Comparison of ENCODE assay signal across 8 mouse cellular contexts in genomic region chr5:62706900-62707299, GRCm38 (mm10). TPM values are rescaled to one million over a fixed set of nuclear protein-coding genes. Genes with fewer than 3 reads are reported as not detected.
A peak's percentile ranks its signal among the peaks of the same experiment; 100 is the strongest.
DNase-seq lines count a peak whose midpoint lies in the region; ATAC-seq and TF ChIP-seq lines count a peak whose summit lies in the region.

No protein-coding gene starts in this region.

- 57% methylated on average over 7 of the region's 7 CpGs for WGBS in intestine, postnatal 0 days
- 59% methylated on average over 7 of the region's 7 CpGs for WGBS in intestine, embryonic 16.5 days
- 22% methylated on average over 7 of the region's 7 CpGs for WGBS in forebrain, embryonic 15.5 days
- 10% methylated on average over 7 of the region's 7 CpGs for WGBS in midbrain, embryonic 14.5 days

- no peak overlapping the region for H3K4me3 ChIP-seq in intestine, postnatal 0 days (ENCODE audit: low read depth, low read length)
- H3K4me3 ChIP-seq in intestine, embryonic 16.5 days (ENCODE audit: low read length): no peak overlapping the region
- H3K4me3 ChIP-seq in forebrain, embryonic 15.5 days: no peak overlapping the region
- H3K4me3 ChIP-seq in midbrain, embryonic 14.5 days (replicated peaks; ENCODE audit: low read depth, low read length): no peak overlapping the region

- peak; percentile 60 for DNase-seq in brain, embryonic 18.5 days (ENCODE audit: low read depth, low spot score)
- peak; percentile 68 for DNase-seq in layer of hippocampus, adult 9-10 months (ENCODE audit: low spot score)
- DNase-seq in midbrain, embryonic 14.5 days: peak; percentile 87
- no peak for DNase-seq in thymus, postnatal 4 days
- no peak for DNase-seq in heart, adult 18-20 months

- ATAC-seq in intestine, postnatal 0 days: no peak
- ATAC-seq in intestine, embryonic 16.5 days: no peak
- peak; percentile 95 for ATAC-seq in forebrain, embryonic 15.5 days (replicated peaks)
- peak; percentile 91 for ATAC-seq in midbrain, embryonic 14.5 days (ENCODE audit: low FRiP score, low TSS enrichment)

- H3K4me1 ChIP-seq in intestine, postnatal 0 days (replicated peaks; ENCODE audit: control insufficient read depth, insufficient read depth, low read length): no peaks in the 10 kb centered on the region
- no peaks in the 10 kb centered on the region for H3K4me1 ChIP-seq in intestine, embryonic 16.5 days (ENCODE audit: control insufficient read depth, insufficient read depth, low read length)
- H3K4me1 ChIP-seq in forebrain, embryonic 15.5 days: no peaks in the 10 kb centered on the region
- no peaks in the 10 kb centered on the region for H3K4me1 ChIP-seq in midbrain, embryonic 14.5 days (ENCODE audit: control insufficient read depth, insufficient read depth, low read length)

- H3K27ac ChIP-seq in intestine, postnatal 0 days (ENCODE audit: low read depth, low read length): no peak overlapping the region
- H3K27ac ChIP-seq in intestine, embryonic 16.5 days (ENCODE audit: low read length): no peak overlapping the region
- H3K27ac ChIP-seq in forebrain, embryonic 15.5 days (replicated peaks): no peak overlapping the region
- H3K27ac ChIP-seq in midbrain, embryonic 14.5 days (replicated peaks; ENCODE audit: low read depth, low read length): no peak overlapping the region

- H3K4me2 ChIP-seq in intestine, postnatal 0 days (replicated peaks; ENCODE audit: low read depth): no peak overlapping the region
- H3K4me2 ChIP-seq in intestine, embryonic 16.5 days (ENCODE audit: low read depth, low read length): no peak overlapping the region
- no peak overlapping the region for H3K4me2 ChIP-seq in forebrain, embryonic 15.5 days (replicated peaks)
- H3K4me2 ChIP-seq in midbrain, embryonic 14.5 days (ENCODE audit: low read length): peak overlapping the region; percentile 21; the same call in 1 of the 2 replicates

- TF ChIP-seq CTCF in intestine, postnatal 0 days (IDR thresholded peaks at IDR 0.05; ENCODE audit: low read depth): peak; percentile 70

- no peaks in the 10 kb centered on the region for H3K36me3 ChIP-seq in intestine, postnatal 0 days (ENCODE audit: control insufficient read depth, insufficient read depth)
- no peaks in the 10 kb centered on the region for H3K36me3 ChIP-seq in intestine, embryonic 16.5 days (ENCODE audit: control insufficient read depth, insufficient read depth, low read length)
- no peaks in the 10 kb centered on the region for H3K36me3 ChIP-seq in forebrain, embryonic 15.5 days
- H3K36me3 ChIP-seq in midbrain, embryonic 14.5 days (ENCODE audit: control insufficient read depth, insufficient read depth, low read length): no peaks in the 10 kb centered on the region

- H3K9ac ChIP-seq in intestine, postnatal 0 days (ENCODE audit: low read depth, low read length): no peak overlapping the region
- no peak overlapping the region for H3K9ac ChIP-seq in intestine, embryonic 16.5 days (ENCODE audit: low read depth, low read length)
- no peak overlapping the region for H3K9ac ChIP-seq in forebrain, embryonic 15.5 days (replicated peaks)
- no peak overlapping the region for H3K9ac ChIP-seq in midbrain, embryonic 14.5 days (replicated peaks; ENCODE audit: low read length)

- H3K9me3 ChIP-seq in intestine, postnatal 0 days (ENCODE audit: control insufficient read depth): no peaks in the 10 kb centered on the region
- no peaks in the 10 kb centered on the region for H3K9me3 ChIP-seq in intestine, embryonic 16.5 days (ENCODE audit: control insufficient read depth, low read length)
- H3K9me3 ChIP-seq in forebrain, embryonic 15.5 days: no peaks in the 10 kb centered on the region
- H3K9me3 ChIP-seq in midbrain, embryonic 14.5 days (ENCODE audit: control insufficient read depth, low read length): no peaks in the 10 kb centered on the region

- no peaks in the 10 kb centered on the region for H3K27me3 ChIP-seq in intestine, postnatal 0 days (replicated peaks; ENCODE audit: control insufficient read depth, insufficient read depth, low read length)
- H3K27me3 ChIP-seq in intestine, embryonic 16.5 days (replicated peaks; ENCODE audit: control insufficient read depth, insufficient read depth, low read length): no peaks in the 10 kb centered on the region
- H3K27me3 ChIP-seq in forebrain, embryonic 15.5 days: no peaks in the 10 kb centered on the region
- H3K27me3 ChIP-seq in midbrain, embryonic 14.5 days (ENCODE audit: control insufficient read depth, insufficient read depth, low read length): no peaks in the 10 kb centered on the region

RNA-seq across cellular contexts. Expression of gene Arap2, which starts 59.1 kb away (rescaled TPM):
- polyA plus RNA-seq in intestine, postnatal 0 days (2015; fragmentation: Nextera tagmentation; extraction: Ambion mirVana): 11.9 and 17.0 TPM in 2 replicates
- 3.4 and 5.3 TPM in 2 replicates for polyA plus RNA-seq in intestine, embryonic 16.5 days (2015; fragmentation: Nextera tagmentation; extraction: Ambion mirVana)
- polyA plus RNA-seq in forebrain, embryonic 15.5 days (2015; fragmentation: Nextera tagmentation; extraction: Ambion mirVana): 3.8 and 3.9 TPM in 2 replicates
- polyA plus RNA-seq in midbrain, embryonic 14.5 days (2014; fragmentation: Nextera tagmentation; extraction: Ambion mirVana): 4.2 and 6.1 TPM in 2 replicates
- 10 to 100 TPM in 1 of 2 experiments, 1 to 10 TPM in 1; 9.9 to 12.3 TPM for total RNA-seq in heart, adult 18-20 months (2021)

Comparison
In these comparisons a context has a peak if more than half of its experiments do, and no peak if none do; other contexts are left out.
1. ATAC-seq: peak in forebrain, embryonic 15.5 days (single experiment) and midbrain, embryonic 14.5 days (single experiment); none in intestine, postnatal 0 days (single experiment) and intestine, embryonic 16.5 days (single experiment).
2. DNase-seq: peak in brain, embryonic 18.5 days (single experiment), layer of hippocampus, adult 9-10 months (single experiment) and midbrain, embryonic 14.5 days (single experiment); none in thymus, postnatal 4 days (single experiment) and heart, adult 18-20 months (0 of 2).